ENCODE assay signal across 18 mouse cellular contexts in genomic region chr2:120140326-120140725, GRCm38 (mm10). TPM values are rescaled to one million over a fixed set of nuclear protein-coding genes. Genes with fewer than 3 reads are reported as not detected.
DNase-seq lines count a peak whose midpoint lies in the region; ATAC-seq and TF ChIP-seq lines count a peak whose summit lies in the region.
"Had no signal": no experiment of that assay in that cellular context is flagged by ENCODE, and none has a peak within 500 bp of the region (broad histone marks: within the 10 kb centered on the region; RNA-seq: fewer than 3 reads in every experiment).

No protein-coding gene starts in this region.

- H3K4me2 ChIP-seq in heart, embryonic 11.5 days, result no peak overlapping the region
- no peak overlapping the region for H3K4me2 ChIP-seq in kidney, embryonic 14.5 days (replicated peaks; ENCODE audit: low read depth, low read length)
- peak overlapping the region; percentile 27 for H3K4me2 ChIP-seq in heart, embryonic 16.5 days (ENCODE audit: low read depth, low read length)
- no peak overlapping the region for H3K4me2 ChIP-seq in liver, postnatal 0 days (ENCODE audit: low read depth, low read length)
- H3K4me2 ChIP-seq: forebrain, embryonic 12.5 days had no signal

- peak overlapping the region; percentile 0 for H3K27ac ChIP-seq in heart, embryonic 11.5 days (ENCODE audit: low read depth, low read length)
- no peak overlapping the region for H3K27ac ChIP-seq in kidney, embryonic 14.5 days (ENCODE audit: low read depth, low read length)
- peak overlapping the region; percentile 74 for H3K27ac ChIP-seq in heart, embryonic 16.5 days (ENCODE audit: low read length)
- H3K27ac ChIP-seq in liver, postnatal 0 days (ENCODE audit: low read depth), result no peak overlapping the region
- H3K27ac ChIP-seq: forebrain, embryonic 12.5 days; hindbrain, embryonic 10.5 days; left cerebral cortex, adult 2 months; stomach, postnatal 0 days had no signal

- no peak for ATAC-seq in heart, embryonic 11.5 days (replicated peaks; ENCODE audit: insufficient number of reproducible peaks, low FRiP score, low TSS enrichment)
- ATAC-seq in kidney, embryonic 14.5 days (ENCODE audit: low FRiP score, low TSS enrichment), result no peak
- ATAC-seq in heart, embryonic 16.5 days (replicated peaks; ENCODE audit: extremely low read depth, insufficient read depth, low FRiP score), result peak; percentile 37
- ATAC-seq in liver, postnatal 0 days, result no peak

- H3K9me3 ChIP-seq in heart, embryonic 11.5 days (replicated peaks; ENCODE audit: control insufficient read depth, low read length), result no peaks in the 10 kb centered on the region
- no peaks in the 10 kb centered on the region for H3K9me3 ChIP-seq in kidney, embryonic 14.5 days (ENCODE audit: control insufficient read depth, low read length)
- no peaks in the 10 kb centered on the region for H3K9me3 ChIP-seq in heart, embryonic 16.5 days (replicated peaks; ENCODE audit: control insufficient read depth, low read length)
- H3K9me3 ChIP-seq in liver, postnatal 0 days (ENCODE audit: low read length), result no peaks in the 10 kb centered on the region
- H3K9me3 ChIP-seq: forebrain, embryonic 12.5 days; hindbrain, embryonic 10.5 days had no signal

- H3K4me1 ChIP-seq in heart, embryonic 11.5 days (ENCODE audit: control insufficient read depth, insufficient read depth, low read length), result peaks cover 28% of the 10 kb centered on the region
- H3K4me1 ChIP-seq in kidney, embryonic 14.5 days (ENCODE audit: control insufficient read depth, insufficient read depth, low read length), result no peaks in the 10 kb centered on the region
- H3K4me1 ChIP-seq in heart, embryonic 16.5 days (ENCODE audit: control insufficient read depth, insufficient read depth, low read length), result peaks cover 29% of the 10 kb centered on the region
- no peaks in the 10 kb centered on the region for H3K4me1 ChIP-seq in liver, postnatal 0 days (ENCODE audit: insufficient read depth)
- H3K4me1 ChIP-seq: forebrain, embryonic 12.5 days had no signal

- H3K9ac ChIP-seq in heart, embryonic 11.5 days (ENCODE audit: low read depth, low read length), result no peak overlapping the region
- no peak overlapping the region for H3K9ac ChIP-seq in kidney, embryonic 14.5 days (ENCODE audit: low read depth, low read length)
- H3K9ac ChIP-seq in heart, embryonic 16.5 days (ENCODE audit: low read length), result peak overlapping the region; percentile 38; the same call in 1 of the 2 replicates
- H3K9ac ChIP-seq in liver, postnatal 0 days (replicated peaks), result no peak overlapping the region
- H3K9ac ChIP-seq: forebrain, embryonic 12.5 days had no signal

- TF ChIP-seq EP300 in liver, postnatal 0 days (IDR thresholded peaks at IDR 0.05; ENCODE audit: low read depth), result no peak

- 63% methylated on average over 5 of the region's 5 CpGs for WGBS in heart, embryonic 11.5 days (ENCODE audit: insufficient replicate concordance)
- WGBS in kidney, embryonic 14.5 days, result 85% methylated on average over 5 of the region's 5 CpGs
- 28% methylated on average over 5 of the region's 5 CpGs for WGBS in heart, embryonic 16.5 days
- WGBS in liver, postnatal 0 days (ENCODE audit: insufficient replicate concordance), result 71% methylated on average over 5 of the region's 5 CpGs

- H3K27me3 ChIP-seq in heart, embryonic 11.5 days (ENCODE audit: control insufficient read depth, insufficient read depth, low read length), result no peaks in the 10 kb centered on the region
- H3K27me3 ChIP-seq in kidney, embryonic 14.5 days (ENCODE audit: control insufficient read depth, insufficient read depth, low read length), result no peaks in the 10 kb centered on the region
- H3K27me3 ChIP-seq in heart, embryonic 16.5 days (ENCODE audit: control insufficient read depth, insufficient read depth, low read length), result no peaks in the 10 kb centered on the region
- H3K27me3 ChIP-seq in liver, postnatal 0 days (ENCODE audit: insufficient read depth, low read length), result no peaks in the 10 kb centered on the region
- H3K27me3 ChIP-seq: forebrain, embryonic 12.5 days had no signal

- DNase-seq in heart, adult 8-10 months (ENCODE audit: low spot score), result no peak
- DNase-seq in kidney, postnatal 14 days, result peak; percentile 37
- DNase-seq in lung, postnatal 25 days (ENCODE audit: low spot score), result peak; percentile 47
- no peak for DNase-seq in liver, postnatal 0 days
- DNase-seq: cerebellum, adult 9-11 months; gastrocnemius, postnatal 10 days; kidney, adult 18-20 months; kidney, postnatal 4 days; layer of hippocampus, adult 9-11 months; left cerebral cortex, postnatal 4 days; liver had no signal

- H3K4me3 ChIP-seq in heart, embryonic 11.5 days (ENCODE audit: low read depth, low read length), result no peak overlapping the region
- no peak overlapping the region for H3K4me3 ChIP-seq in kidney, embryonic 14.5 days (ENCODE audit: low read length)
- H3K4me3 ChIP-seq in heart, embryonic 16.5 days (ENCODE audit: low read length), result no peak overlapping the region
- H3K4me3 ChIP-seq in liver, postnatal 0 days (ENCODE audit: low read depth, low read length), result no peak overlapping the region
- H3K4me3 ChIP-seq: forebrain, embryonic 12.5 days; hindbrain, embryonic 10.5 days; left cerebral cortex, adult 2 months had no signal

- TF ChIP-seq CTCF in liver, postnatal 0 days (IDR thresholded peaks at IDR 0.05; ENCODE audit: low read depth), result no peak

- no peaks in the 10 kb centered on the region for H3K36me3 ChIP-seq in heart, embryonic 11.5 days (ENCODE audit: control insufficient read depth, insufficient read depth, low read length)
- H3K36me3 ChIP-seq in kidney, embryonic 14.5 days (ENCODE audit: control insufficient read depth, insufficient read depth, low read length), result no peaks in the 10 kb centered on the region
- H3K36me3 ChIP-seq in heart, embryonic 16.5 days (ENCODE audit: control insufficient read depth, insufficient read depth), result peaks cover 9% of the 10 kb centered on the region
- no peaks in the 10 kb centered on the region for H3K36me3 ChIP-seq in liver, postnatal 0 days (replicated peaks; ENCODE audit: insufficient read depth, low read length)
- H3K36me3 ChIP-seq: forebrain, embryonic 12.5 days; hindbrain, embryonic 10.5 days had no signal

RNA-seq across cellular contexts. Expression of gene Ehd4, which starts 14.1 kb away (rescaled TPM):
- polyA plus RNA-seq in heart, embryonic 11.5 days (2014; fragmentation: Nextera tagmentation; extraction: Ambion mirVana), result 97.3 and 113 TPM in 2 replicates
- total RNA-seq in heart, adult 8-10 months (2022), result 100 to 1,000 TPM; 312 to 410 (median 362) TPM
- polyA plus RNA-seq in kidney, embryonic 14.5 days (2014; fragmentation: Nextera tagmentation; extraction: Ambion mirVana), result 20.1 and 31.8 TPM in 2 replicates
- polyA plus RNA-seq in heart, embryonic 16.5 days (2015; fragmentation: Nextera tagmentation; extraction: Ambion mirVana), result 163 and 195 TPM in 2 replicates
- polyA plus RNA-seq in liver, postnatal 0 days (2015; fragmentation: Nextera tagmentation; extraction: Ambion mirVana), result 20.8 and 29.2 TPM in 2 replicates

Comparison
In these comparisons a context has a peak if more than half of its experiments do, and no peak if none do; other contexts are left out.
1. H3K27ac ChIP-seq: peak in heart, embryonic 11.5 days (single experiment) and heart, embryonic 16.5 days (single experiment); none in kidney, embryonic 14.5 days (single experiment) and liver, postnatal 0 days (single experiment).
2. DNase-seq: peak in kidney, postnatal 14 days (single experiment) and lung, postnatal 25 days (single experiment); none in heart, adult 8-10 months (single experiment) and liver, postnatal 0 days (single experiment).